Mouse (Mus musculus) forebrain, embryonic 15.5 days (tissue): ENCODE data around the gene Hpcal1. TPM values are rescaled to one million over a fixed set of nuclear protein-coding genes. Genes with fewer than 3 reads are reported as not detected.

Source experiments
- ATAC-seq: fragments of 200-750 bp; cut with Nextera tagmentation; replicated peaks from 2 replicates; pipeline ENCODE4 v1.8.0; 2017; ENCODE audit warnings: mild to moderate bottlenecking, moderate TSS enrichment, moderate library complexity
- H3K27ac ChIP-seq: fragments of 300-500 bp; sonication (generic); replicated peaks from 2 replicates; pipeline ENCODE4 v1.5.1; 2015; ENCODE audit warnings: mild to moderate bottlenecking, inconsistent platforms
- H3K27me3 ChIP-seq: fragments of 300-500 bp; sonication (generic); 2 replicates; pipeline ENCODE4 v1.6.1; 2015; ENCODE audit warnings: inconsistent platforms
- H3K36me3 ChIP-seq: fragments of 300-500 bp; sonication (generic); 2 replicates; pipeline ENCODE4 v1.6.1; 2015; ENCODE audit warnings: mild to moderate bottlenecking, inconsistent platforms
- H3K4me1 ChIP-seq: fragments of 300-500 bp; sonication (generic); 2 replicates; pipeline ENCODE4 v1.6.1; 2015; ENCODE audit warnings: inconsistent platforms
- H3K4me2 ChIP-seq: fragments of 300-500 bp; sonication (generic); replicated peaks from 2 replicates; pipeline ENCODE4 v1.6.1; 2015; ENCODE audit warnings: mild to moderate bottlenecking, inconsistent platforms
- H3K4me3 ChIP-seq: fragments of 300-500 bp; sonication (generic); 2 replicates; pipeline ENCODE4 v1.5.1; 2015; ENCODE audit warnings: mild to moderate bottlenecking, inconsistent platforms
- H3K9ac ChIP-seq: fragments of 300-500 bp; sonication (generic); replicated peaks from 2 replicates; pipeline ENCODE4 v1.6.1; 2015; ENCODE audit warnings: mild to moderate bottlenecking, inconsistent platforms
- H3K9me3 ChIP-seq: fragments of 300-500 bp; sonication (generic); 2 replicates; pipeline ENCODE4 v1.6.1; 2016; ENCODE audit warnings: inconsistent platforms
- WGBS: fragments of 180-500 bp; shearing (Covaris S2); methylation state at CpG from one replicate; pipeline ENCODE4 v1.1.7; 2015; ENCODE audit warnings: mixed read lengths; 5-methylcytosine and 5-hydroxymethylcytosine counted together
- polyA plus RNA-seq: library from polyadenylated mRNA; unstranded; fragments of >200 nt; fragmentation: Nextera tagmentation; extraction: Ambion mirVana; gene quantifications from 2 replicates; pipeline ENCODE4 v1.2.1, GENCODE M21; 2015

Hpcal1 gene
- polyA plus RNA-seq, 1 experiment from 2014 or later = 36.1 TPM

- no peak overlapping the region for H3K4me3 ChIP-seq
- H3K27ac ChIP-seq = no peak overlapping the region
- no peak for ATAC-seq
- no peaks in the 10 kb centered on the region for H3K27me3 ChIP-seq
- no peak overlapping the region for H3K9ac ChIP-seq
- peaks cover 3% of the 10 kb centered on the region; the same call in 1 of the 2 replicates for H3K4me1 ChIP-seq
- H3K9me3 ChIP-seq = no peaks in the 10 kb centered on the region
- no peak overlapping the region for H3K4me2 ChIP-seq
- 90% methylated on average over 6 of the region's 6 CpGs for WGBS
- no peaks in the 10 kb centered on the region for H3K36me3 ChIP-seq
Measured at GRCm38 (mm10) chr12:17736396-17736795, 45.7 kb downstream of the Hpcal1 start.

GRCm38 (mm10) chr12:17736859-17737577, 46.4 kb downstream of the Hpcal1 start:
- Histone ChIP-seq H3K9ac (no peak overlapping the region), H3K4me1 (peaks cover 9% of the 10 kb centered on the region), H3K27ac (no peak overlapping the region), H3K4me2 (no peak overlapping the region), H3K36me3 (no peaks in the 10 kb centered on the region), H3K27me3 (no peaks in the 10 kb centered on the region), H3K4me3 (no peak overlapping the region), H3K9me3 (no peaks in the 10 kb centered on the region)
- ATAC-seq = no peak
- 85% methylated on average over 10 of the region's 10 CpGs for WGBS

GRCm38 (mm10) chr12:17737808-17738207, 47.2 kb downstream of the Hpcal1 start:
- H3K36me3 ChIP-seq = no peaks in the 10 kb centered on the region
- H3K4me2 ChIP-seq = no peak overlapping the region
- no peak for ATAC-seq
- H3K27me3 ChIP-seq = no peaks in the 10 kb centered on the region
- H3K9me3 ChIP-seq = no peaks in the 10 kb centered on the region
- 90% methylated on average over 3 of the region's 3 CpGs for WGBS
- H3K27ac ChIP-seq = no peak overlapping the region
- peaks cover 16% of the 10 kb centered on the region for H3K4me1 ChIP-seq
- H3K9ac ChIP-seq = no peak overlapping the region
- H3K4me3 ChIP-seq = no peak overlapping the region

GRCm38 (mm10) chr12:17738473-17738872, 47.8 kb downstream of the Hpcal1 start:
- H3K4me1 ChIP-seq = peaks cover 13% of the 10 kb centered on the region
- no peak overlapping the region for H3K27ac ChIP-seq
- no peaks in the 10 kb centered on the region for H3K27me3 ChIP-seq
- H3K4me3 ChIP-seq = no peak overlapping the region
- H3K4me2 ChIP-seq = no peak overlapping the region
- no peak overlapping the region for H3K9ac ChIP-seq
- no peak for ATAC-seq
- H3K36me3 ChIP-seq = no peaks in the 10 kb centered on the region
- no peaks in the 10 kb centered on the region for H3K9me3 ChIP-seq
- WGBS = 58% methylated on average over 6 of the region's 6 CpGs

GRCm38 (mm10) chr12:17740226-17740625, 49.6 kb downstream of the Hpcal1 start:
- H3K4me1 ChIP-seq = peaks cover 13% of the 10 kb centered on the region
- H3K9me3 ChIP-seq = no peaks in the 10 kb centered on the region
- WGBS = 88% methylated on average over 1 of the region's 1 CpGs

GRCm38 (mm10) chr12:17741637-17742364, 51.1 kb downstream of the Hpcal1 start:
- no peaks in the 10 kb centered on the region for H3K36me3 ChIP-seq
- no peak overlapping the region for H3K4me2 ChIP-seq
- ATAC-seq = no peak
- H3K9ac ChIP-seq = no peak overlapping the region
- no peaks in the 10 kb centered on the region for H3K27me3 ChIP-seq
- H3K4me3 ChIP-seq = no peak overlapping the region
- 57% methylated on average over 17 of the region's 17 CpGs for WGBS
- H3K9me3 ChIP-seq = no peaks in the 10 kb centered on the region
- H3K4me1 ChIP-seq = peaks cover 23% of the 10 kb centered on the region
- H3K27ac ChIP-seq = peak overlapping the region; percentile 38; the same call in 1 of the 2 replicates

More at GRCm38 (mm10) chr12:17740226-17740625, 49.6 kb downstream of the Hpcal1 start:
- ATAC-seq = no peak
- no peak overlapping the region for H3K4me2 ChIP-seq
- no peak overlapping the region for H3K27ac ChIP-seq
- H3K9ac ChIP-seq = no peak overlapping the region
- H3K36me3 ChIP-seq = no peaks in the 10 kb centered on the region
- no peaks in the 10 kb centered on the region for H3K27me3 ChIP-seq
- no peak overlapping the region for H3K4me3 ChIP-seq

- H3K27ac ChIP-seq = peak overlapping the region; percentile 38; the same call in 1 of the 2 replicates
- H3K4me1 ChIP-seq = peaks cover 32% of the 10 kb centered on the region
Measured at GRCm38 (mm10) chr12:17742571-17743321, 52.1 kb downstream of the Hpcal1 start.

GRCm38 (mm10) chr12:17745431-17745830, 54.8 kb downstream of the Hpcal1 start:
- H3K4me1 ChIP-seq = peaks cover 45% of the 10 kb centered on the region
- no peak overlapping the region for H3K4me2 ChIP-seq
- no peak overlapping the region for H3K4me3 ChIP-seq
- H3K27me3 ChIP-seq = no peaks in the 10 kb centered on the region
- H3K9me3 ChIP-seq = no peaks in the 10 kb centered on the region
- H3K9ac ChIP-seq = no peak overlapping the region
- no peak for ATAC-seq
- WGBS = 82% methylated on average over 7 of the region's 7 CpGs
- H3K36me3 ChIP-seq = no peaks in the 10 kb centered on the region
- no peak overlapping the region for H3K27ac ChIP-seq

More at GRCm38 (mm10) chr12:17742571-17743321, 52.1 kb downstream of the Hpcal1 start:
- no peak for ATAC-seq
- Histone ChIP-seq H3K4me3 (no peak overlapping the region), H3K27me3 (no peaks in the 10 kb centered on the region), H3K36me3 (no peaks in the 10 kb centered on the region), H3K4me2 (no peak overlapping the region), H3K9me3 (no peaks in the 10 kb centered on the region), H3K9ac (no peak overlapping the region)
- 84% methylated on average over 11 of the region's 11 CpGs for WGBS

- Histone ChIP-seq H3K27me3 (no peaks in the 10 kb centered on the region), H3K4me1 (peaks cover 46% of the 10 kb centered on the region), H3K9me3 (no peaks in the 10 kb centered on the region), H3K36me3 (no peaks in the 10 kb centered on the region), H3K9ac (no peak overlapping the region), H3K4me3 (no peak overlapping the region), H3K27ac (no peak overlapping the region), H3K4me2 (no peak overlapping the region)
- ATAC-seq = peak; percentile 41; the same call in 1 of the 2 replicates
- 7% methylated on average over 3 of the region's 3 CpGs for WGBS
Measured at GRCm38 (mm10) chr12:17746725-17747124, 56.1 kb downstream of the Hpcal1 start.

- Histone ChIP-seq H3K36me3 (no peaks in the 10 kb centered on the region), H3K27ac (no peak overlapping the region), H3K4me3 (no peak overlapping the region), H3K4me2 (no peak overlapping the region), H3K9ac (no peak overlapping the region), H3K27me3 (no peaks in the 10 kb centered on the region), H3K9me3 (no peaks in the 10 kb centered on the region), H3K4me1 (peaks cover 41% of the 10 kb centered on the region)
- WGBS = 34% methylated on average over 10 of the region's 10 CpGs
- ATAC-seq = no peak
Measured at GRCm38 (mm10) chr12:17747191-17748154, 56.8 kb downstream of the Hpcal1 start.

- Histone ChIP-seq H3K27ac (no peak overlapping the region), H3K36me3 (no peaks in the 10 kb centered on the region), H3K4me1 (peaks cover 45% of the 10 kb centered on the region), H3K9me3 (no peaks in the 10 kb centered on the region), H3K4me3 (no peak overlapping the region), H3K9ac (no peak overlapping the region), H3K27me3 (no peaks in the 10 kb centered on the region), H3K4me2 (no peak overlapping the region)
- 45% methylated on average over 4 of the region's 4 CpGs for WGBS
- no peak for ATAC-seq
Measured at GRCm38 (mm10) chr12:17748155-17748529, 57.5 kb downstream of the Hpcal1 start.
